Mouse (Mus musculus) bone marrow, adult 2 months (tissue): ENCODE measurements around the gene Cops9. TPM values are rescaled to one million over a fixed set of nuclear protein-coding genes. Genes with fewer than 3 reads are reported as not detected.

Source experiments
- H3K27ac ChIP-seq: fragments of 200-500 bp; 2 replicates; pipeline ENCODE4 v1.5.1; 2012; ENCODE audit warnings: low read depth, mild to moderate bottlenecking, control low read depth, inconsistent platforms, low read length; ENCODE audit not compliant: control insufficient read depth, poor library complexity, insufficient read depth
- H3K4me1 ChIP-seq: fragments of 200-500 bp; 2 replicates; pipeline ENCODE4 v1.6.1; 2011; ENCODE audit warnings: low read length; ENCODE audit not compliant: control insufficient read depth, insufficient read depth
- H3K4me3 ChIP-seq: fragments of 200-500 bp; replicated peaks from 2 replicates; pipeline ENCODE3; 2011; ENCODE audit warnings: mild to moderate bottlenecking, low read depth, low read length, control low read depth; ENCODE audit not compliant: control insufficient read depth
- CTCF ChIP-seq: fragments of 200-500 bp; IDR thresholded peaks from 2 replicates; pipeline ENCODE4 v1.5.1; 2011; ENCODE audit warnings: low read length, control low read depth; ENCODE audit not compliant: control insufficient read depth, insufficient read depth
- POLR2A ChIP-seq: fragments of 200-500 bp; IDR thresholded peaks from 2 replicates; pipeline ENCODE4 v1.6.1; 2011; ENCODE audit warnings: low read depth, mild to moderate bottlenecking, control low read depth, low read length, borderline replicate concordance; ENCODE audit not compliant: control insufficient read depth
- WGBS: fragments of 180-500 bp; shearing (Covaris S2); methylation state at CpG from one replicate; pipeline ENCODE4 v1.1.7; 2018; 5-methylcytosine and 5-hydroxymethylcytosine counted together
- polyA plus RNA-seq: library from polyadenylated mRNA; stranded (reverse); fragments of >200 nt; gene quantifications from 2 replicates; pipeline ENCODE4 v1.2.4, GENCODE M21; 2011; ENCODE audit warnings: low replicate concordance; ENCODE audit not compliant: missing spikeins, insufficient read depth, insufficient read length

Cops9 gene
- polyA plus RNA-seq, 1 experiment: 176 TPM

GRCm38 (mm10) chr1:92638181-92638580 is 3.6 kb downstream of the Cops9 start:
- Histone ChIP-seq H3K27ac (no peak overlapping the region), H3K4me3 (no peak overlapping the region), H3K4me1 (peaks cover 11% of the 10 kb centered on the region)
- 87% methylated on average over 3 of the region's 3 CpGs for WGBS
- no peak for TF ChIP-seq POLR2A
- no peak for TF ChIP-seq CTCF

DNA sequence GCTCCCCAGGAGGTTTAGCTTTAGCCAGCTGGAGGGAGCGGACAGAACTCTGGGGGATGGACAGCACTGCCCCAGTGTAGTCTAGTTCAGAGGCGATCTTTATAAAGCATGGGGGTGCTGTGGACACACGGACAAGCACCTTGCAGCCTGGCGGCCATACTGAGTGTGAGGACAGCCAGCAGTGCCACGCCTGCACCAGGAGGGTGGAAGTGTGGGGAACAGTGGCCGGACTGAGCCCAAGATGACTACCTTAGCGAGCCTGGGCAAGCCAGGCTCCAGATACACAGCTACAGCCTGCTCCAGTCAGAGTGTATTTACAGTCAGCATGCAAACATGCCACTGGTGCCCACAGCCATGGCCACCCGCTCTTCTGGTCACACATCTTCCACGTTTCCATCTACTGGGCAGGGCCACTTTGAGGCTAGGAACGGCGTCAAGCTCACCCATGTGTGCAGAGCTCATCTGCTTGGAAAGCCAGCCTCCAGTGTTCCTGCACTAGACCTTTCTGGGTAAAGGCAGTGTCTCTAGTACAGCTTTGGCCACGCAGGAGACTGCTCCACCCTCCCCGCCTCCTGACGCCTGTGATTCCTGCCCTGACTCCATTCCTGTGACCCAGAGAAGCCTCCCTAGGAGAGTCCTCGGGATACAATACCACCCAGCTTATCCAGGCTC is 4.1 kb downstream of the Cops9 start:
- Histone ChIP-seq H3K4me3 (no peak overlapping the region), H3K4me1 (peaks cover 11% of the 10 kb centered on the region), H3K27ac (no peak overlapping the region)
- TF ChIP-seq POLR2A (no peak), CTCF (no peak)
- WGBS: 91% methylated on average over 15 of the region's 15 CpGs

DNA sequence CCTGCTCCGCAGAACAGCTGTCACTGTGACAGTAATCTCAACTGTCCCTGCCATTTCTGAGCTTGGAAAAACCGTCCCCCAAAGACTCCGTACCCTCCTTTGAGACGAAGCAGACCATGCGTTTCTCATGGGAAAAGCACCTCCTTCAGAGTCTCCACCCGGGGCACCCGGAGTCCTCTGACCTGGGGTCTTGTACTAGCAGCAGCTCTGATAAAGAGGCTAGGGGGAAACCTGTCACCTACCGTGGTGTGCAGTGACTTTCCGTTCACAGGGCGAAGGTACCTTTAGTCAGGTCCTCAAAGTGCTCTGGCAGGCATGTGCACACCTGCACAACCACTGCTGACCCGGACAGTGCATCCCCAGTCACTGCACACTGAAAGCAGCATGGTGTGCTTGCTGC is 5.1 kb downstream of the Cops9 start:
- H3K27ac ChIP-seq: no peak overlapping the region
- TF ChIP-seq POLR2A (no peak), CTCF (no peak)
- peaks cover 11% of the 10 kb centered on the region for H3K4me1 ChIP-seq
- H3K4me3 ChIP-seq: no peak overlapping the region
- WGBS: 91% methylated on average over 11 of the region's 11 CpGs

- TF ChIP-seq POLR2A (no peak), CTCF (no peak)
- H3K27ac ChIP-seq: no peak overlapping the region
- no peak overlapping the region for H3K4me3 ChIP-seq
- WGBS: 84% methylated on average over 8 of the region's 8 CpGs
- peaks cover 11% of the 10 kb centered on the region for H3K4me1 ChIP-seq
Measured at GRCm38 (mm10) chr1:92636015-92636414, 5.8 kb downstream of the Cops9 start.

- no peak overlapping the region for H3K4me3 ChIP-seq
- TF ChIP-seq CTCF (no peak), POLR2A (no peak)
- H3K27ac ChIP-seq: no peak overlapping the region
- H3K4me1 ChIP-seq: peaks cover 3% of the 10 kb centered on the region
- WGBS: 87% methylated on average over 4 of the region's 4 CpGs
Measured at GRCm38 (mm10) chr1:92634976-92635599, 6.7 kb downstream of the Cops9 start.

DNA sequence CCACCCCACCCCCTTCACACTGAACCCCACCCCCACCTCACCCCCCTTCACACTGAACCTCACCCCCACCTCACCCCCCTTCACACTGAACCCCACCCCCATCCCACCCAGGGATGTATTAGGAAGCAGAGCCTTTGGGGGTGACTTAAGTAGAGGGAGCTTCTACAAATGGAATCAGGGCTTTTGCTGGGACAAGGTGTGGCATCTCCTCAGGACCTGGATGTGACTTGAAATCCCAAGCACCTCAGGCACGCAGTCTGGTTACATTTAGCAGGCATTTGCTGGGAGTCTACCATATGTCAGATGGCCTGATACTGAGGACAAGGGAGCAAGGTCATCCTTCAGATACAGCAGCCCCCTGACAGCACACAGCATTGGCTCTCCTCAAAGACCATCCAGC is 7.2 kb downstream of the Cops9 start:
- TF ChIP-seq POLR2A (no peak), CTCF (no peak)
- Histone ChIP-seq H3K4me3 (no peak overlapping the region), H3K4me1 (no peaks in the 10 kb centered on the region), H3K27ac (no peak overlapping the region)
- WGBS: 68% methylated on average over 1 of the region's 1 CpGs

DNA sequence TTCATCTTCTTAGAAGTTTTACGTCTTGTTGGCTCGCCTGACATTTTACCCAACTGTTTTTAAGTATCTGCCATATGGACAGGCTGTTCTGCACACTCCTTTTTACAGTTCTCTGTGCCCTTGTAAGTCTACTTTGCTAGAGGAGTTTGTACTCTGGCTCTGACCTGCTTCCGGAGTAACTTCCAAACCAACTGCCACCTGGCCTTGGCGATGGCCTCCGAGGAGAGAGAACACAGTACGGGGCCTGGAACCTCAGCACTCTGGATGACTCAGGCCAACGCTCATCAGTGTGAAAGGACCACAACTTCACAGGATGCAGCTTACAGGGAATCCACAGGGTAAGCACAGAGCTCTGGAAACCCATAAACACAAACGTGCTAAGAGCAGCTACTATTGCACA is 8.1 kb downstream of the Cops9 start:
- Histone ChIP-seq H3K4me1 (no peaks in the 10 kb centered on the region), H3K4me3 (no peak overlapping the region), H3K27ac (no peak overlapping the region)
- WGBS: 64% methylated on average over 8 of the region's 8 CpGs
- TF ChIP-seq CTCF (no peak), POLR2A (no peak)

- TF ChIP-seq CTCF (no peak), POLR2A (no peak)
- Histone ChIP-seq H3K4me3 (no peak overlapping the region), H3K27ac (no peak overlapping the region), H3K4me1 (no peaks in the 10 kb centered on the region)
- WGBS: 45% methylated on average over 6 of the region's 6 CpGs
Measured at GRCm38 (mm10) chr1:92632948-92633347, 8.8 kb downstream of the Cops9 start.

GRCm38 (mm10) chr1:92632196-92632595 is 9.6 kb downstream of the Cops9 start:
- Histone ChIP-seq H3K27ac (no peak overlapping the region), H3K4me1 (no peaks in the 10 kb centered on the region), H3K4me3 (no peak overlapping the region)
- 73% methylated on average over 5 of the region's 5 CpGs for WGBS
- no peak for TF ChIP-seq CTCF
- TF ChIP-seq POLR2A: no peak
